Mouse (Mus musculus) spleen, adult 2 months (tissue): ENCODE measurements at regions not wholly inside any gene's neighbourhood (a gene's known extent, or its start where the extent isn't known, plus 50 kb on each side); places are given as distances from the start of the nearest gene placed in this dataset.

ENCODE experiments used
- CTCF ChIP-seq: fragments of 200-500 bp; IDR thresholded peaks from 2 replicates; pipeline ENCODE4 v1.5.1; 2011; ENCODE audit warnings: mild to moderate bottlenecking, inconsistent platforms; ENCODE audit not compliant: insufficient read depth, insufficient read length, insufficient replicate concordance; ENCODE audit errors: extremely low read depth
- POLR2A ChIP-seq: fragments of 200-500 bp; IDR thresholded peaks from 2 replicates; pipeline ENCODE4 v1.6.1; 2011; ENCODE audit warnings: low read depth, low read length, inconsistent platforms

DNA sequence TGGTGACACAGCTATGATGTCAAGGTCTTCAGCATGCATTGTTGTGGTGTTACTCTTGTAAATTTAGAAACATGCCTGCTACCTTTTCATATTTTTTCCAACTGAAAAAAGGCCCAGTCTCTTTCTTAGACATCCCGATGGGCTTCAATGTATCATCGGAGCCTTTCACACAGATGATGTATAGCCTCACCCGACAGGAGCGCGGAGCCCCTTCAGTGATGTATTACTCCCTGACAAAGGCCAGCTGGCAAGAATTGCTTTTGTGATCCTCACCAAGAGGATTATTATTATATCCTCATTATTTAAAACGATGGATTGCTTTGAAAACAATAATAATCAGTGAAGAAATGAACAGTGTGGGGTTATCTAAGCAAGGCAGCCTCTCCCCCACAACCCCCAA, 765.5 kb upstream of the Ddx18 start:
- no peak for TF ChIP-seq CTCF
- no peak for TF ChIP-seq POLR2A
